Comparison of ENCODE assay signal across 8 mouse cellular contexts in the genomic region with DNA sequence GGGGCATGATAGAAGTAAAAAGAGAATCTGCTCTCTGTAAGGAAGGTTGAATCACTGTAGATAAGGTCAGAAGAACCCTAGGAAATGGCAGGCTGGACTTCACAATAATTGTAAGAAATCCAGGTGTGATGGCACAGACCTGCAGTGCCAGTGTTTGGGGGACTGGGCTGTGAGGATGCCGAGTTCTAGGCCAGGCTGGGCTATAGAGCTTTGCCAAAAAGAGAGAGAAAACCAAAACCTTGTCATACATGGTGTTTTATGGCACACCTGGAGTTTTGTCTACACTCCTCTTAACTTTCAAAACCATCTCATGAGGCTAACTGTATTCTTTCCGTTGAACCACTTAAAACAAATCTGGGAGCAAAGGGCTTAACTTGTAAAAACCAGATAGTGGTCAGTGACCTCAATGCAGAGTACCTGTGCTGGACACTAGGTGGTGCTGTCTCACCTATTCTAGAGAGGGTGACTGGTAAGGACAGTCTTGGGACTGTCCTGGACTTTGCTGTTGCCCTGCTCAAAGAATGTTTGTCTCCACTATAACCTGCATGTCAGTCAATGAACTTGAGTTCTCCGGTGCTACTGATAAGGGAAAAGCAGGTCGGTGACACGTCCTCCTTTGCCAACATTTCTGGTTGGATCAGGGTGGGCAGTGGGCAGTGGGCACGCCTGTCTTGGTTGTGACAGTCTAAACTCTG. TPM values are rescaled to one million over a fixed set of nuclear protein-coding genes. Genes with fewer than 3 reads are reported as not detected.
A peak's percentile ranks its signal among the peaks of the same experiment; 100 is the strongest.
DNase-seq lines count a peak whose midpoint lies in the region; ATAC-seq lines count a peak whose summit lies in the region.

No protein-coding gene starts in this region.

- H3K27me3 ChIP-seq in forebrain, embryonic 10.5 days (ENCODE audit: poor library complexity, severe bottlenecking): no peaks in the 10 kb centered on the region
- no peaks in the 10 kb centered on the region for H3K27me3 ChIP-seq in forebrain, embryonic 16.5 days (replicated peaks; ENCODE audit: control insufficient read depth, insufficient read depth, low read length)
- H3K27me3 ChIP-seq in intestine, embryonic 15.5 days (replicated peaks): no peaks in the 10 kb centered on the region
- no peaks in the 10 kb centered on the region for H3K27me3 ChIP-seq in limb, embryonic 13.5 days

- H3K4me1 ChIP-seq in forebrain, embryonic 10.5 days: peaks cover 68% of the 10 kb centered on the region
- H3K4me1 ChIP-seq in forebrain, embryonic 16.5 days (replicated peaks; ENCODE audit: control insufficient read depth, insufficient read depth, low read length): peaks cover 25% of the 10 kb centered on the region
- no peaks in the 10 kb centered on the region for H3K4me1 ChIP-seq in intestine, embryonic 15.5 days (replicated peaks)
- H3K4me1 ChIP-seq in limb, embryonic 13.5 days: peaks cover 21% of the 10 kb centered on the region

- DNase-seq in forebrain, embryonic 10.5 days (ENCODE audit: extremely low spot score, low spot score): peak; percentile 56
- peak; percentile 76 to 85 for DNase-seq in cerebellum, postnatal 14 days
- DNase-seq in gastrocnemius, adult 8-10 months (ENCODE audit: low spot score in 2 of 2): peak; percentile 58 to 65
- DNase-seq in spleen, postnatal 4 days (ENCODE audit: low spot score in 2 of 2): peak; percentile 61 to 76

- H3K4me2 ChIP-seq in forebrain, embryonic 16.5 days (ENCODE audit: low read length): no peak overlapping the region
- no peak overlapping the region for H3K4me2 ChIP-seq in intestine, embryonic 15.5 days (replicated peaks)
- no peak overlapping the region for H3K4me2 ChIP-seq in limb, embryonic 13.5 days (replicated peaks)

- no peaks in the 10 kb centered on the region for H3K36me3 ChIP-seq in forebrain, embryonic 10.5 days (replicated peaks)
- no peaks in the 10 kb centered on the region for H3K36me3 ChIP-seq in forebrain, embryonic 16.5 days (ENCODE audit: control insufficient read depth, insufficient read depth)
- H3K36me3 ChIP-seq in intestine, embryonic 15.5 days: no peaks in the 10 kb centered on the region
- H3K36me3 ChIP-seq in limb, embryonic 13.5 days: no peaks in the 10 kb centered on the region

- H3K9ac ChIP-seq in forebrain, embryonic 16.5 days (replicated peaks; ENCODE audit: low read depth, low read length): no peak overlapping the region
- H3K9ac ChIP-seq in intestine, embryonic 15.5 days: no peak overlapping the region
- no peak overlapping the region for H3K9ac ChIP-seq in limb, embryonic 13.5 days

- no peaks in the 10 kb centered on the region for H3K9me3 ChIP-seq in forebrain, embryonic 10.5 days
- no peaks in the 10 kb centered on the region for H3K9me3 ChIP-seq in forebrain, embryonic 16.5 days (ENCODE audit: control insufficient read depth, low read length)
- H3K9me3 ChIP-seq in intestine, embryonic 15.5 days: no peaks in the 10 kb centered on the region
- H3K9me3 ChIP-seq in limb, embryonic 13.5 days: no peaks in the 10 kb centered on the region

- 56% methylated on average over 6 of the region's 6 CpGs for WGBS in forebrain, embryonic 10.5 days
- 51% methylated on average over 6 of the region's 6 CpGs for WGBS in forebrain, embryonic 16.5 days
- WGBS in intestine, embryonic 15.5 days: 46% methylated on average over 6 of the region's 6 CpGs
- 54% methylated on average over 6 of the region's 6 CpGs for WGBS in limb, embryonic 13.5 days

- ATAC-seq in forebrain, embryonic 16.5 days: no peak
- peak; percentile 94 for ATAC-seq in intestine, embryonic 15.5 days
- peak; percentile 79; the same call in 1 of the 2 replicates for ATAC-seq in limb, embryonic 13.5 days (ENCODE audit: low FRiP score, low read depth)
- peak; percentile 59; the same call in 1 of the 2 replicates for ATAC-seq in monocyte, adult 5-6 weeks (replicated peaks; ENCODE audit: insufficient number of reproducible peaks, low FRiP score, low TSS enrichment, poor library complexity, severe bottlenecking)

- H3K4me3 ChIP-seq in forebrain, embryonic 10.5 days: no peak overlapping the region
- H3K4me3 ChIP-seq in forebrain, embryonic 16.5 days (replicated peaks; ENCODE audit: low read length): no peak overlapping the region
- H3K4me3 ChIP-seq in intestine, embryonic 15.5 days (replicated peaks): no peak overlapping the region
- no peak overlapping the region for H3K4me3 ChIP-seq in limb, embryonic 13.5 days

- peak overlapping the region; percentile 81 for H3K27ac ChIP-seq in forebrain, embryonic 10.5 days
- no peak overlapping the region for H3K27ac ChIP-seq in forebrain, embryonic 16.5 days (ENCODE audit: low read length)
- H3K27ac ChIP-seq in intestine, embryonic 15.5 days: no peak overlapping the region
- no peak overlapping the region for H3K27ac ChIP-seq in limb, embryonic 13.5 days

RNA-seq across cellular contexts. Expression of a gene that starts 27.7 kb away (rescaled TPM):
- 23.0 and 25.3 TPM in 2 replicates for polyA plus RNA-seq in forebrain, embryonic 10.5 days (2016; fragmentation: Nextera tagmentation; extraction: Ambion mirVana)
- polyA plus RNA-seq in forebrain, embryonic 16.5 days (2015; fragmentation: Nextera tagmentation; extraction: Ambion mirVana): 10.8 and 16.4 TPM in 2 replicates
- total RNA-seq in gastrocnemius, adult 8-10 months (2022): 10 to 100 TPM in 2 of 4 experiments, 1 to 10 TPM in 2; 8.2 to 16.9 (median 11.2) TPM
- 15.6 and 18.8 TPM in 2 replicates for polyA plus RNA-seq in intestine, embryonic 15.5 days (2015; fragmentation: Nextera tagmentation; extraction: Ambion mirVana)
- polyA plus RNA-seq in limb, embryonic 13.5 days (2015; fragmentation: Nextera tagmentation; extraction: Ambion mirVana): 61.3 and 66.4 TPM in 2 replicates
- not detected in 3 replicates for total RNA-seq in monocyte, adult 5-6 weeks (2017)
